Mouse (Mus musculus) limb, embryonic 14.5 days (tissue): ENCODE measurements around the gene Llgl2. TPM values are rescaled to one million over a fixed set of nuclear protein-coding genes. Genes with fewer than 3 reads are reported as not detected.

Experiments
- ATAC-seq: fragments of 200-750 bp; cut with Nextera tagmentation; 2 replicates; pipeline ENCODE4 v1.8.0; 2017; ENCODE audit warnings: low read depth, moderate number of reproducible peaks, moderate TSS enrichment; ENCODE audit not compliant: low FRiP score
- DNase-seq: peaks from one replicate; pipeline ENCODE4 v3.0.0-alpha.2; 2015; ENCODE audit warnings: low spot score
- H3K27ac ChIP-seq: fragments of 300-500 bp; sonication (generic); replicated peaks from 2 replicates; pipeline ENCODE4 v1.5.1; 2014; ENCODE audit warnings: low read depth, mild to moderate bottlenecking, low read length, moderate library complexity, mixed read lengths
- H3K27me3 ChIP-seq: fragments of 300-500 bp; sonication (generic); 2 replicates; pipeline ENCODE4 v1.6.1; 2014; ENCODE audit warnings: low read length, mixed read lengths; ENCODE audit not compliant: control insufficient read depth, insufficient read depth
- H3K36me3 ChIP-seq: fragments of 300-500 bp; sonication (generic); 2 replicates; pipeline ENCODE4 v1.6.1; 2014; ENCODE audit warnings: mild to moderate bottlenecking, low read length, moderate library complexity, mixed read lengths; ENCODE audit not compliant: control insufficient read depth, insufficient read depth
- H3K4me1 ChIP-seq: fragments of 300-500 bp; sonication (generic); 2 replicates; pipeline ENCODE4 v1.6.1; 2014; ENCODE audit warnings: antibody characterized with exemption, low read length, mixed read lengths; ENCODE audit not compliant: control insufficient read depth, insufficient read depth
- H3K4me2 ChIP-seq: fragments of 300-500 bp; sonication (generic); replicated peaks from 2 replicates; pipeline ENCODE4 v1.6.1; 2014; ENCODE audit warnings: low read depth, mild to moderate bottlenecking, low read length, moderate library complexity; ENCODE audit not compliant: severe bottlenecking
- H3K4me3 ChIP-seq: fragments of 300-500 bp; sonication (generic); replicated peaks from 2 replicates; pipeline ENCODE4 v1.5.1; 2014; ENCODE audit warnings: low read length
- H3K9ac ChIP-seq: fragments of 300-500 bp; sonication (generic); 2 replicates; pipeline ENCODE4 v1.6.1; 2014; ENCODE audit warnings: mild to moderate bottlenecking, low read depth, low read length, moderate library complexity; ENCODE audit not compliant: severe bottlenecking
- H3K9me3 ChIP-seq: fragments of 300-500 bp; sonication (generic); 2 replicates; pipeline ENCODE4 v1.6.1; 2016; ENCODE audit warnings: low read length; ENCODE audit not compliant: control insufficient read depth
- POLR2A ChIP-seq: fragments of 200-500 bp; IDR thresholded peaks from 2 replicates; pipeline ENCODE4 v1.8.0; 2012; ENCODE audit warnings: inconsistent platforms, mild to moderate bottlenecking, moderate library complexity, borderline replicate concordance; ENCODE audit not compliant: insufficient read depth, insufficient read length; ENCODE audit errors: extremely low read depth
- WGBS: fragments of 180-500 bp; shearing (Covaris S2); extraction: QIAGEN DNeasy Blood & Tissue Kit; methylation state at CpG from one replicate; pipeline ENCODE4 v1.1.7; 2014; 5-methylcytosine and 5-hydroxymethylcytosine counted together
- polyA plus RNA-seq, 2 experiments: library from polyadenylated mRNA; depleted of rRNA in 1 of 2; stranded (reverse) in 1 of 2; unstranded in 1 of 2; fragments of >200 nt; fragmentation: Nextera tagmentation in 1 of 2; extraction: Ambion mirVana in 1 of 2; gene quantifications; 2 replicates each; pipeline versions ENCODE4 v1.2.1 to v1.2.3; 2012 to 2014

Llgl2 gene
- polyA plus RNA-seq, 2 experiments, result 11.2 to 12.3 TPM

GRCm38 (mm10) chr11:115819915-115820623 lies 3.8 kb upstream of the Llgl2 start:
- no peak overlapping the region for H3K27ac ChIP-seq
- H3K36me3 ChIP-seq, result peaks cover 36% of the 10 kb centered on the region
- H3K4me1 ChIP-seq, result peaks cover 13% of the 10 kb centered on the region
- H3K9me3 ChIP-seq, result no peaks in the 10 kb centered on the region
- WGBS, result 88% methylated on average over 16 of the region's 16 CpGs
- no peak overlapping the region for H3K4me3 ChIP-seq
- H3K4me2 ChIP-seq, result no peak overlapping the region
- peaks cover 9% of the 10 kb centered on the region for H3K27me3 ChIP-seq
- no peak for ATAC-seq
- TF ChIP-seq POLR2A, result no peak
- DNase-seq, result no peak
- H3K9ac ChIP-seq, result no peak overlapping the region

GRCm38 (mm10) chr11:115821001-115821400 lies 2.8 kb upstream of the Llgl2 start:
- no peak for TF ChIP-seq POLR2A
- ATAC-seq (no peak), DNase-seq (no peak)
- H3K27ac ChIP-seq, result no peak overlapping the region
- H3K9me3 ChIP-seq, result no peaks in the 10 kb centered on the region
- H3K4me1 ChIP-seq, result peaks cover 7% of the 10 kb centered on the region
- WGBS, result 83% methylated on average over 4 of the region's 4 CpGs
- peaks cover 14% of the 10 kb centered on the region for H3K27me3 ChIP-seq
- H3K36me3 ChIP-seq, result peaks cover 36% of the 10 kb centered on the region
- H3K4me3 ChIP-seq, result no peak overlapping the region
- no peak overlapping the region for H3K9ac ChIP-seq
- H3K4me2 ChIP-seq, result no peak overlapping the region

GRCm38 (mm10) chr11:115824813-115825212 lies 964 bp downstream of the Llgl2 start:
- peak overlapping the region; percentile 82 for H3K4me2 ChIP-seq
- ATAC-seq (no peak), DNase-seq (no peak)
- H3K9ac ChIP-seq, result 0 out of 2 replicates have a peak overlapping the region, but pooled peaks have one; percentile 53
- peaks cover 7% of the 10 kb centered on the region for H3K4me1 ChIP-seq
- TF ChIP-seq POLR2A, result no peak
- peaks cover 14% of the 10 kb centered on the region for H3K27me3 ChIP-seq
- H3K36me3 ChIP-seq, result peaks cover 27% of the 10 kb centered on the region
- H3K4me3 ChIP-seq, result peak overlapping the region; percentile 59
- H3K9me3 ChIP-seq, result no peaks in the 10 kb centered on the region
- 17% methylated on average over 11 of the region's 11 CpGs for WGBS
- H3K27ac ChIP-seq, result no peak overlapping the region

- DNase-seq, result no peak
- no peak overlapping the region for H3K27ac ChIP-seq
- 48% methylated on average over 5 of the region's 5 CpGs for WGBS
- H3K27me3 ChIP-seq, result peaks cover 14% of the 10 kb centered on the region
- no peak overlapping the region for H3K4me2 ChIP-seq
- H3K9me3 ChIP-seq, result no peaks in the 10 kb centered on the region
- no peak overlapping the region for H3K4me3 ChIP-seq
- no peak for ATAC-seq
- H3K4me1 ChIP-seq, result peaks cover 9% of the 10 kb centered on the region
- peaks cover 10% of the 10 kb centered on the region for H3K36me3 ChIP-seq
- TF ChIP-seq POLR2A, result no peak
- no peak overlapping the region for H3K9ac ChIP-seq
These were observed 2.6 kb downstream of the Llgl2 start for GRCm38 (mm10) chr11:115826487-115826886.

- H3K36me3 ChIP-seq, result no peaks in the 10 kb centered on the region
- H3K4me3 ChIP-seq, result no peak overlapping the region
- no peak overlapping the region for H3K4me2 ChIP-seq
- H3K9me3 ChIP-seq, result no peaks in the 10 kb centered on the region
- H3K27me3 ChIP-seq, result peaks cover 14% of the 10 kb centered on the region
- no peak overlapping the region for H3K9ac ChIP-seq
- WGBS, result 87% methylated on average over 6 of the region's 6 CpGs
- H3K27ac ChIP-seq, result no peak overlapping the region
- ATAC-seq (no peak), DNase-seq (no peak)
- no peak for TF ChIP-seq POLR2A
- peaks cover 14% of the 10 kb centered on the region for H3K4me1 ChIP-seq
These were observed 3.8 kb downstream of the Llgl2 start for GRCm38 (mm10) chr11:115827624-115828023.
